Mouse (Mus musculus) layer of hippocampus, postnatal 10 days (tissue): Measurements from ENCODE around the gene Gm11563. TPM values are rescaled to one million over a fixed set of nuclear protein-coding genes. Genes with fewer than 3 reads are reported as not detected.

ENCODE experiments used
- total RNA-seq, 2 experiments: library from RNA; stranded (reverse); gene quantifications; 2 replicates each; pipeline ENCODE4 v1.2.3; 2021

Gm11563 gene
- total RNA-seq, 2 experiments from 2014 or later, result not detected

Other genes with a start within 250 kb of the Gm11563 start
- 1 to 10 TPM; 1.5 to 1.6 TPM for gene Krt12, start 236.7 kb downstream of the Gm11563 start, total RNA-seq
- gene Krt20, start 220.8 kb downstream of the Gm11563 start, total RNA-seq, result not detected
- gene Krt23, start 165.8 kb downstream of the Gm11563 start, total RNA-seq, result not detected
- not detected for gene Krt39, start 137.6 kb downstream of the Gm11563 start, total RNA-seq
- not detected for gene Krt40, start 115.8 kb downstream of the Gm11563 start, total RNA-seq
- not detected for gene Krtap3-3, start 108.1 kb downstream of the Gm11563 start, total RNA-seq
- not detected for gene Krtap3-2, start 102.1 kb downstream of the Gm11563 start, total RNA-seq
- not detected for gene Gm11939, start 99.5 kb downstream of the Gm11563 start, total RNA-seq
- gene Krtap3-1, start 92.3 kb downstream of the Gm11563 start, total RNA-seq, result not detected
- gene Krtap1-5, start 77.9 kb downstream of the Gm11563 start, total RNA-seq, result not detected
- gene Krtap1-4, start 75.3 kb downstream of the Gm11563 start, total RNA-seq, result not detected
- gene Krtap1-3, start 67.6 kb downstream of the Gm11563 start, total RNA-seq, result not detected
- gene Krtap9-3, start 60.9 kb downstream of the Gm11563 start, total RNA-seq, result not detected
- gene Gm11938, start 55.7 kb downstream of the Gm11563 start, total RNA-seq, result not detected
- gene Gm11937, start 48.8 kb downstream of the Gm11563 start, total RNA-seq, result not detected
- gene Krtap2-4, start 44.1 kb downstream of the Gm11563 start, total RNA-seq, result not detected
- not detected for gene Gm11562, start 38.5 kb downstream of the Gm11563 start, total RNA-seq
- not detected for gene Krtap4-1, start 30.7 kb downstream of the Gm11563 start, total RNA-seq
- not detected for gene Krtap4-2, start 23.9 kb downstream of the Gm11563 start, total RNA-seq
- gene Krtap4-7, start 14.9 kb downstream of the Gm11563 start, total RNA-seq, result not detected
- not detected for gene Gm11555, start 8.7 kb downstream of the Gm11563 start, total RNA-seq
- not detected for gene Krtap4-6, start 7.0 kb upstream of the Gm11563 start, total RNA-seq
- gene Gm14190, start 31.8 kb upstream of the Gm11563 start, total RNA-seq, result not detected
- gene Gm14180, start 75.3 kb upstream of the Gm11563 start, total RNA-seq, result not detected
- gene Gm11595, start 114.0 kb upstream of the Gm11563 start, total RNA-seq, result not detected
- not detected for gene Krtap4-8, start 121.7 kb upstream of the Gm11563 start, total RNA-seq
- gene Krtap4-9, start 126.2 kb upstream of the Gm11563 start, total RNA-seq, result not detected
- gene Gm11596, start 134.5 kb upstream of the Gm11563 start, total RNA-seq, result not detected
- not detected for gene Gm11569, start 140.0 kb upstream of the Gm11563 start, total RNA-seq
- gene Gm11554, start 145.5 kb upstream of the Gm11563 start, total RNA-seq, result not detected
- gene Krtap4-13, start 150.9 kb upstream of the Gm11563 start, total RNA-seq, result not detected
- gene Gm11564, start 156.7 kb upstream of the Gm11563 start, total RNA-seq, result not detected
- not detected for gene 2300003K06Rik, start 179.1 kb upstream of the Gm11563 start, total RNA-seq
- not detected for gene Krtap4-16, start 192.6 kb upstream of the Gm11563 start, total RNA-seq
- not detected for gene Gm11568, start 199.0 kb upstream of the Gm11563 start, total RNA-seq
- not detected for gene Gm11559, start 205.5 kb upstream of the Gm11563 start, total RNA-seq
- gene Krtap9-1, start 214.4 kb upstream of the Gm11563 start, total RNA-seq, result not detected
- gene Gm11567, start 220.2 kb upstream of the Gm11563 start, total RNA-seq, result not detected
- gene Krtap31-1, start 249.0 kb upstream of the Gm11563 start, total RNA-seq, result not detected